In the genomic region with DNA sequence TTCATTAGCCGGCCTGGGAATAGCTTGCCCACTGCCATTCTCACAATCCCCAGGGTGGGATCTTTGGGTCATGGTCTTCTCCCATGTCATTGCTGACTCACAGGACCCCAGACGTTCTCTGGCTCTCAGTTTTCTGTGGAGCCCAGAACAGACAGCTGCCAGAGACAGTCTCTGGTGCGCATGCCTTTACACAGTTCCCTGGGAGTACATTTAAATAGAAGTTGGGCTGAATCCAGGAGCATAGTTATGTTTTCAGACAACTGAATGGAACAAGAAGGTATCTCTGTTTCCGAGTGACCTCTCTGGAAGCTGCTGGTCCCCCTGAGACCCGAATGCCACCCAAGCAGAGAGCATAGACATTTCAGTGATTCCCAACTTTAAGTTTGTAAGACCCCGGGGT, we compare ENCODE assay signal across 28 mouse cellular contexts.
A peak's percentile ranks its signal among the peaks of the same experiment; 100 is the strongest.
DNase-seq lines count a peak whose midpoint lies in the region; ATAC-seq lines count a peak whose summit lies in the region.
"Had no signal": no experiment of that assay in that cellular context is flagged by ENCODE, and none has a peak within 500 bp of the region (broad histone marks: within the 10 kb centered on the region; RNA-seq: fewer than 3 reads in every experiment).

No protein-coding gene starts in this region.

- ATAC-seq in heart, embryonic 14.5 days (ENCODE audit: insufficient number of reproducible peaks, insufficient read depth, low FRiP score, low read depth): no peak
- peak; percentile 34; the same call in 1 of the 2 replicates for ATAC-seq in heart, embryonic 16.5 days (replicated peaks; ENCODE audit: extremely low read depth, insufficient read depth, low FRiP score)
- ATAC-seq: forebrain, postnatal 0 days; liver, postnatal 0 days; lung, postnatal 0 days; midbrain, embryonic 15.5 days had no signal

- H3K27ac ChIP-seq in heart, embryonic 14.5 days (replicated peaks in 1 of 2; ENCODE audit: control insufficient read depth in 1 of 2, insufficient read depth in 1 of 2, low read depth in 2 of 2, low read length in 2 of 2): peak overlapping the region; percentile 29 to 74
- H3K27ac ChIP-seq in heart, embryonic 16.5 days (ENCODE audit: low read length): peak overlapping the region; percentile 84
- H3K27ac ChIP-seq: embryonic facial prominence, embryonic 15.5 days; forebrain, embryonic 12.5 days; hindbrain, embryonic 10.5 days; hindbrain, embryonic 15.5 days; kidney, embryonic 15.5 days; left cerebral cortex, adult 2 months; limb, embryonic 12.5 days; macrophage; midbrain, embryonic 15.5 days; neural tube, embryonic 15.5 days; stomach, embryonic 15.5 days had no signal

- H3K9me3 ChIP-seq in heart, embryonic 14.5 days (ENCODE audit: control insufficient read depth, low read length): no peaks in the 10 kb centered on the region
- no peaks in the 10 kb centered on the region for H3K9me3 ChIP-seq in heart, embryonic 16.5 days (replicated peaks; ENCODE audit: control insufficient read depth, low read length)
- H3K9me3 ChIP-seq: embryonic facial prominence, embryonic 15.5 days; forebrain, embryonic 12.5 days; hindbrain, embryonic 10.5 days; hindbrain, embryonic 15.5 days; kidney, embryonic 15.5 days; limb, embryonic 12.5 days; midbrain, embryonic 15.5 days; neural tube, embryonic 15.5 days; stomach, embryonic 15.5 days had no signal

- H3K9ac ChIP-seq in heart, embryonic 14.5 days (ENCODE audit: low read length): peak overlapping the region; percentile 35
- 0 out of 2 replicates have a peak overlapping the region, but pooled peaks have one; percentile 6 for H3K9ac ChIP-seq in heart, embryonic 16.5 days (ENCODE audit: low read length)
- H3K9ac ChIP-seq: embryonic facial prominence, embryonic 15.5 days; forebrain, embryonic 12.5 days; forebrain, postnatal 0 days; hindbrain, embryonic 15.5 days; kidney, embryonic 15.5 days; limb, embryonic 12.5 days; liver, postnatal 0 days; midbrain, embryonic 15.5 days; neural tube, embryonic 15.5 days; stomach, embryonic 15.5 days had no signal

- H3K36me3 ChIP-seq in heart, embryonic 14.5 days (ENCODE audit: control insufficient read depth, insufficient read depth, low read length): peaks cover 73% of the 10 kb centered on the region
- H3K36me3 ChIP-seq in heart, embryonic 16.5 days (ENCODE audit: control insufficient read depth, insufficient read depth): peaks cover 18% of the 10 kb centered on the region
- H3K36me3 ChIP-seq: hindbrain, embryonic 15.5 days; midbrain, embryonic 15.5 days; neural tube, embryonic 15.5 days had no signal

- peak; percentile 45 to 54 for DNase-seq in heart, adult 18-20 months
- DNase-seq in heart, postnatal 25 days (ENCODE audit: low spot score): no peak
- DNase-seq in heart, postnatal 14 days: no peak
- DNase-seq in layer of hippocampus, adult 9-11 months: no peak
- DNase-seq: adrenal gland, postnatal 25 days; B cell, adult 2 months; cerebellum, adult 18-20 months; forebrain, postnatal 0 days; gastrocnemius, postnatal 36 days; kidney, adult 18-20 months; kidney, postnatal 25 days; liver, postnatal 0 days; retina, postnatal 1 day; right cerebral cortex, postnatal 25 days had no signal

- H3K4me1 ChIP-seq in heart, embryonic 14.5 days (ENCODE audit: control insufficient read depth in 2 of 2, insufficient read depth in 2 of 2, low read length in 2 of 2): peaks cover 29 to 43% of the 10 kb centered on the region in 2 experiments
- peaks cover 41% of the 10 kb centered on the region for H3K4me1 ChIP-seq in heart, embryonic 16.5 days (ENCODE audit: control insufficient read depth, insufficient read depth, low read length)
- H3K4me1 ChIP-seq: embryonic facial prominence, embryonic 15.5 days; forebrain, embryonic 12.5 days; hindbrain, embryonic 10.5 days; hindbrain, embryonic 15.5 days; kidney, embryonic 15.5 days; stomach, embryonic 15.5 days had no signal

- WGBS in heart, embryonic 14.5 days: 44% methylated on average over 6 of the region's 6 CpGs
- 47% methylated on average over 6 of the region's 6 CpGs for WGBS in heart, embryonic 16.5 days

- no peak overlapping the region for H3K4me2 ChIP-seq in heart, embryonic 14.5 days (ENCODE audit: low read length)
- peak overlapping the region; percentile 38; the same call in 1 of the 2 replicates for H3K4me2 ChIP-seq in heart, embryonic 16.5 days (ENCODE audit: low read depth, low read length)
- H3K4me2 ChIP-seq: embryonic facial prominence, embryonic 15.5 days; forebrain, embryonic 12.5 days; hindbrain, embryonic 15.5 days; kidney, embryonic 15.5 days; limb, embryonic 12.5 days; midbrain, embryonic 15.5 days; neural tube, embryonic 15.5 days; stomach, embryonic 15.5 days had no signal

- intact Hi-C loops in heart, postnatal 25 days (cut with DNase I): no loop called here
- intact Hi-C loops in heart, postnatal 14 days (cut with DNase I): no loop called here

- no peaks in the 10 kb centered on the region for H3K27me3 ChIP-seq in heart, embryonic 14.5 days (ENCODE audit: control insufficient read depth, insufficient read depth, low read length)
- H3K27me3 ChIP-seq in heart, embryonic 16.5 days (ENCODE audit: control insufficient read depth, insufficient read depth, low read length): no peaks in the 10 kb centered on the region
- H3K27me3 ChIP-seq: embryonic facial prominence, embryonic 15.5 days; forebrain, embryonic 12.5 days; hindbrain, embryonic 15.5 days; kidney, embryonic 15.5 days; limb, embryonic 12.5 days; midbrain, embryonic 15.5 days; neural tube, embryonic 15.5 days; stomach, embryonic 15.5 days had no signal

- no peak overlapping the region for H3K4me3 ChIP-seq in heart, embryonic 14.5 days (ENCODE audit: control insufficient read depth in 1 of 2, insufficient read depth in 1 of 2, low read depth in 1 of 2, low read length in 2 of 2)
- H3K4me3 ChIP-seq in heart, embryonic 16.5 days (ENCODE audit: low read length): no peak overlapping the region
- H3K4me3 ChIP-seq: embryonic facial prominence, embryonic 15.5 days; forebrain, embryonic 12.5 days; hindbrain, embryonic 10.5 days; hindbrain, embryonic 15.5 days; kidney, embryonic 15.5 days; left cerebral cortex, adult 2 months; limb, embryonic 12.5 days; midbrain, embryonic 15.5 days; neural tube, embryonic 15.5 days; stomach, embryonic 15.5 days had no signal

Comparison
In these comparisons a context has a peak if more than half of its experiments do, and no peak if none do; other contexts are left out.
1. DNase-seq: peak in heart, adult 18-20 months (2 of 2); none in heart, postnatal 25 days (single experiment), heart, postnatal 14 days (0 of 2) and layer of hippocampus, adult 9-11 months (single experiment).